Mouse (Mus musculus) right cerebral cortex, adult 2 months (tissue): ENCODE results near the gene Slc13a3.

Experiments
- DNase-seq, 2 experiments: peaks; one replicate each; pipeline ENCODE4 v3.0.0; 2021 to 2022; ENCODE audit warnings: low spot score in 2 of 2

Slc13a3 gene

GRCm38 (mm10) chr2:165364334-165365091 lies 108.5 kb downstream of the Slc13a3 start:
- peak; percentile 58 to 69 for DNase-seq

GRCm38 (mm10) chr2:165363282-165363681 lies 109.7 kb downstream of the Slc13a3 start:
- DNase-seq = no peak

GRCm38 (mm10) chr2:165360861-165361260 lies 112.2 kb downstream of the Slc13a3 start:
- DNase-seq = peak; percentile 59 to 66
